Mouse (Mus musculus): ENCODE measurements around the gene Nrm.
"Not testable (repeated sequence)": the region's sequence is repeated elsewhere in the genome, so short reads cannot be mapped to it uniquely, and the experiment has no call there.

Nrm gene

GRCm38 (mm10) chr17:35834696-35835422, 26.3 kb upstream of the Nrm start:
- peak in 1 of 2 experiments; percentile 56 for DNase-seq (ENCODE audit: low spot score in 2 of 2)

- no peak for DNase-seq (ENCODE audit: low spot score in 2 of 2)
Observed at GRCm38 (mm10) chr17:35835424-35836140, 25.5 kb upstream of the Nrm start.

GRCm38 (mm10) chr17:35836178-35836965, 24.7 kb upstream of the Nrm start:
- peak; percentile 93 to 94 for DNase-seq (ENCODE audit: low spot score in 2 of 2)

- DNase-seq (ENCODE audit: low spot score in 2 of 2), result peak; percentile 80 to 81
Observed at GRCm38 (mm10) chr17:35836991-35837422, 24.1 kb upstream of the Nrm start.

- DNase-seq (ENCODE audit: low spot score in 2 of 2), result peak in 1 of 2 experiments; percentile 53
Observed at GRCm38 (mm10) chr17:35837487-35837886, 23.6 kb upstream of the Nrm start.

- peak; percentile 96 to 98 for DNase-seq (ENCODE audit: low spot score in 2 of 2)
Observed at GRCm38 (mm10) chr17:35838122-35838544, 23.0 kb upstream of the Nrm start, which contains the start of gene Tubb5. Gene Tubb5, minus strand, starts transcription at chr17:35838306.

GRCm38 (mm10) chr17:35838570-35838969, 22.5 kb upstream of the Nrm start:
- no peak for DNase-seq (ENCODE audit: low spot score in 2 of 2)

- not testable (repeated sequence) for DNase-seq (ENCODE audit: low spot score in 2 of 2)
Observed at GRCm38 (mm10) chr17:35839002-35839401, 22.1 kb upstream of the Nrm start.

- DNase-seq (ENCODE audit: low spot score in 2 of 2), result no peak
Observed at GRCm38 (mm10) chr17:35840561-35840960, 20.6 kb upstream of the Nrm start.

- peak; percentile 99 to 100 for DNase-seq (ENCODE audit: low spot score in 2 of 2)
Observed at GRCm38 (mm10) chr17:35841076-35841950, 19.8 kb upstream of the Nrm start, which contains the start of gene Mdc1. Gene Mdc1, plus strand, starts transcription at chr17:35841515.

- DNase-seq (ENCODE audit: low spot score in 2 of 2), result no peak
Observed at GRCm38 (mm10) chr17:35842006-35842405, 19.1 kb upstream of the Nrm start.

GRCm38 (mm10) chr17:35843514-35843913, 17.6 kb upstream of the Nrm start:
- no peak for DNase-seq (ENCODE audit: low spot score in 2 of 2)

GRCm38 (mm10) chr17:35848112-35848511, 13.0 kb upstream of the Nrm start:
- no peak for DNase-seq (ENCODE audit: low spot score in 2 of 2)

GRCm38 (mm10) chr17:35850974-35851373, 10.1 kb upstream of the Nrm start:
- no peak for DNase-seq (ENCODE audit: low spot score in 2 of 2)

- DNase-seq (ENCODE audit: low spot score in 2 of 2), result no peak
Observed at GRCm38 (mm10) chr17:35859371-35859770, 1.7 kb upstream of the Nrm start.

GRCm38 (mm10) chr17:35859835-35860234, 1.3 kb upstream of the Nrm start:
- DNase-seq (ENCODE audit: low spot score in 2 of 2), result no peak

- DNase-seq (ENCODE audit: low spot score in 2 of 2), result no peak
Observed at GRCm38 (mm10) chr17:35860831-35861197, 304 bp upstream of the Nrm start.

- DNase-seq (ENCODE audit: low spot score in 2 of 2), result no peak
Observed at GRCm38 (mm10) chr17:35864832-35865353, 3.8 kb downstream of the Nrm start.

GRCm38 (mm10) chr17:35865481-35866280, 4.6 kb downstream of the Nrm start, which contains the start of gene Ppp1r18:
Gene Ppp1r18, plus strand, starts transcription at chr17:35865593.
- peak in 1 of 2 experiments; percentile 18 for DNase-seq (ENCODE audit: low spot score in 2 of 2)

- DNase-seq (ENCODE audit: low spot score in 2 of 2), result peak in 1 of 2 experiments; percentile 31
Observed at GRCm38 (mm10) chr17:35866281-35866831, 5.2 kb downstream of the Nrm start.

Measured in right cerebral cortex, adult 2 months (tissue).